Mouse (Mus musculus): ENCODE results near the gene Pygb. TPM values are rescaled to one million over a fixed set of nuclear protein-coding genes. Genes with fewer than 3 reads are reported as not detected.

Gene Pygb
- polyA plus RNA-seq, 1 experiment: 45.4 TPM

DNA sequence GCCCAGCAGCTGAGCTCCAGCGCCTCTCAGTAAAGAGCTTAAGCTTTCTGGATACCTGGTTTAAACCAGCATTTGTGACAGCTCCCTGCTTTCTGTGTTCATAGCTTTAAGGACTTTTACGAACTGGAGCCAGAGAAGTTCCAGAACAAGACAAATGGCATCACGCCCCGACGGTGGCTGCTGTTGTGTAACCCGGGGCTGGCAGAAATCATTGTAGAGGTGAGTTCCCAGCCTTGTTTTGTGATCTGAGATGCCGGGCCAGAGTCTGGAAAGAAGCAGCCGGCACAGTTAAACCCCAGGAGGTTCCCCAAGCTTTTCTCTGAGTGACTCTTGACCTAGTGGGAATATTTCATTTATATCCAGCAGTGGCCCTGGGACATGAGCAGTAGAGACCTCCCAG is 32.2 kb downstream of the Pygb start:
- TF ChIP-seq CTCF (IDR thresholded peaks at IDR 0.05; ENCODE audit: low read depth, low read length) (no peak), EP300 (IDR thresholded peaks at IDR 0.05; ENCODE audit: insufficient read depth, low read depth, low read length) (no peak), POLR2A (IDR thresholded peaks at IDR 0.05; ENCODE audit: insufficient read depth, low read length) (no peak)
- Histone ChIP-seq H3K4me1 (ENCODE audit: control insufficient read depth, insufficient read depth, low read length) (no peaks in the 10 kb centered on the region), H3K9ac (ENCODE audit: low read depth, poor library complexity, severe bottlenecking) (no peak overlapping the region), H3K27me3 (ENCODE audit: control insufficient read depth, insufficient read depth, low read length, poor library complexity, severe bottlenecking) (no peaks in the 10 kb centered on the region), H3K36me3 (ENCODE audit: control insufficient read depth, insufficient read depth, low read length, poor library complexity, severe bottlenecking) (peaks cover 6% of the 10 kb centered on the region; the same call in 1 of the 2 replicates), H3K9me3 (replicated peaks; ENCODE audit: control insufficient read depth, insufficient read depth, low read length, poor library complexity, severe bottlenecking) (no peaks in the 10 kb centered on the region), H3K4me3 (ENCODE audit: low read depth, low read length) (no peak overlapping the region), H3K27ac (ENCODE audit: insufficient read depth, low read length) (no peak overlapping the region)

DNA sequence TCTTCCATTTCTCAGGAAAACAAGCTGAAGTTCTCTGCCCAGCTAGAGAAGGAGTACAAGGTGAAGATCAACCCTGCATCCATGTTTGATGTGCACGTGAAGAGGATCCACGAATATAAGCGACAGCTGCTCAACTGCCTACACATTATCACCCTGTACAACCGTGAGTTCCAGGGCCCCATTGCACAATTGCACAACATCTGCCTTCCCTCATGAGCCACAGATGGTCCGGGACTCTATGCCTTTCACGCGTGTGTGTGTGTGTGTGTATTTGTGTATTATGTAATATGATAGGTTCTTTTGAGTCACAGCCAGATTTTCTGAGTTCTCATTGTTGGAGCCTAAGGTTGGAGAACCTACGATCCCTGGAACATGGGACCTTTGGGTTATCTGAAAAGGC is 34.2 kb downstream of the Pygb start:
- Histone ChIP-seq H3K4me3 (ENCODE audit: low read depth, low read length) (no peak overlapping the region), H3K27ac (ENCODE audit: insufficient read depth, low read length) (no peak overlapping the region), H3K27me3 (ENCODE audit: control insufficient read depth, insufficient read depth, low read length, poor library complexity, severe bottlenecking) (no peaks in the 10 kb centered on the region), H3K9ac (ENCODE audit: low read depth, poor library complexity, severe bottlenecking) (no peak overlapping the region), H3K4me1 (ENCODE audit: control insufficient read depth, insufficient read depth, low read length) (no peaks in the 10 kb centered on the region), H3K36me3 (ENCODE audit: control insufficient read depth, insufficient read depth, low read length, poor library complexity, severe bottlenecking) (peaks cover 10% of the 10 kb centered on the region; the same call in 1 of the 2 replicates), H3K9me3 (replicated peaks; ENCODE audit: control insufficient read depth, insufficient read depth, low read length, poor library complexity, severe bottlenecking) (no peaks in the 10 kb centered on the region)
- TF ChIP-seq CTCF (IDR thresholded peaks at IDR 0.05; ENCODE audit: low read depth, low read length) (no peak), EP300 (IDR thresholded peaks at IDR 0.05; ENCODE audit: insufficient read depth, low read depth, low read length) (no peak), POLR2A (IDR thresholded peaks at IDR 0.05; ENCODE audit: insufficient read depth, low read length) (no peak)

DNA sequence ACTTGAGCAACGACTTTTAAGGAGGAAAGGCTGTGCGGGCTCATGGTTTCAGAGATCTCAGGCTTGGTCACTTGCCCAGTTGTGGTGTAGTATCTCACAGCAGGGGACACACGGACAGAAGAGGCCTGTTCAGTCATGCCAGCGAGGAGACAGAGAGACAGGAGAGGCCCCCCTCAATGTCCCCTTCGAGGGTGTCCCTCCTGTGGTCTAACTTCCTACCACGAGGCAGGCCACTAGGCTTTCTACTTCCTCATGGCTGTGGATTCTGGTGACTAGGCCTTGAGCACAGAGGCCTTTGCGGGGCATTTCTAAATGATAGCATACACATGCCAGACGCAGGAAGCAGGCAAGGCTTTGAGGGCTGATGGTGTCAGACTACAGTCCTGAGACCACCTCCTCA is 36.5 kb downstream of the Pygb start:
- Histone ChIP-seq H3K27me3 (ENCODE audit: control insufficient read depth, insufficient read depth, low read length, poor library complexity, severe bottlenecking) (no peaks in the 10 kb centered on the region), H3K36me3 (ENCODE audit: control insufficient read depth, insufficient read depth, low read length, poor library complexity, severe bottlenecking) (peaks cover 10% of the 10 kb centered on the region; the same call in 1 of the 2 replicates), H3K4me3 (ENCODE audit: low read depth, low read length) (no peak overlapping the region), H3K9me3 (replicated peaks; ENCODE audit: control insufficient read depth, insufficient read depth, low read length, poor library complexity, severe bottlenecking) (no peaks in the 10 kb centered on the region), H3K4me1 (ENCODE audit: control insufficient read depth, insufficient read depth, low read length) (no peaks in the 10 kb centered on the region), H3K27ac (ENCODE audit: insufficient read depth, low read length) (no peak overlapping the region), H3K9ac (ENCODE audit: low read depth, poor library complexity, severe bottlenecking) (no peak overlapping the region)
- no peak for TF ChIP-seq POLR2A (IDR thresholded peaks at IDR 0.05; ENCODE audit: insufficient read depth, low read length)

DNA sequence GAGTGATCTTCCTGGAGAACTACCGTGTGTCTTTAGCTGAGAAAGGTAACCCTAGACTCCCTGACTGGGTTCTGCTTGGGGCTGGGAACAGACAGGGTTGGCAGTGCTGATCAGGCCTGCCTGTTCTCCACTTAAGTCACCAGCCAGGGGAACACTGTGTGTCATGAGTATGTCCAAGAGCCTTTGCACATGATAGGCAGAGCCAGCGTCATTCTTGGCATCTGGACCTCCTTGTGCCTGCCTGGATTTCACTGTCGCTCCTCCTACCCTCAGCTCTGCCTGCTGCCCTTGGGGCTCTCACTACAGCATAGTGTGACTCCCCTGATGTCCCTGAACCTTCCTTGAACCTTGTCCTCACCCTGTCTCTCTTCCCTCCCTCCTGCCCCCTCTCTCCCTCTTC is 39.9 kb downstream of the Pygb start:
- Histone ChIP-seq H3K27ac (ENCODE audit: insufficient read depth, low read length) (no peak overlapping the region), H3K4me1 (ENCODE audit: control insufficient read depth, insufficient read depth, low read length) (no peaks in the 10 kb centered on the region), H3K36me3 (ENCODE audit: control insufficient read depth, insufficient read depth, low read length, poor library complexity, severe bottlenecking) (peaks cover 10% of the 10 kb centered on the region), H3K4me3 (ENCODE audit: low read depth, low read length) (no peak overlapping the region), H3K9me3 (replicated peaks; ENCODE audit: control insufficient read depth, insufficient read depth, low read length, poor library complexity, severe bottlenecking) (no peaks in the 10 kb centered on the region), H3K9ac (ENCODE audit: low read depth, poor library complexity, severe bottlenecking) (no peak overlapping the region), H3K27me3 (ENCODE audit: control insufficient read depth, insufficient read depth, low read length, poor library complexity, severe bottlenecking) (no peaks in the 10 kb centered on the region)
- TF ChIP-seq POLR2A (IDR thresholded peaks at IDR 0.05; ENCODE audit: insufficient read depth, low read length) (no peak), EP300 (IDR thresholded peaks at IDR 0.05; ENCODE audit: insufficient read depth, low read depth, low read length) (no peak), CTCF (IDR thresholded peaks at IDR 0.05; ENCODE audit: low read depth, low read length) (no peak)

DNA sequence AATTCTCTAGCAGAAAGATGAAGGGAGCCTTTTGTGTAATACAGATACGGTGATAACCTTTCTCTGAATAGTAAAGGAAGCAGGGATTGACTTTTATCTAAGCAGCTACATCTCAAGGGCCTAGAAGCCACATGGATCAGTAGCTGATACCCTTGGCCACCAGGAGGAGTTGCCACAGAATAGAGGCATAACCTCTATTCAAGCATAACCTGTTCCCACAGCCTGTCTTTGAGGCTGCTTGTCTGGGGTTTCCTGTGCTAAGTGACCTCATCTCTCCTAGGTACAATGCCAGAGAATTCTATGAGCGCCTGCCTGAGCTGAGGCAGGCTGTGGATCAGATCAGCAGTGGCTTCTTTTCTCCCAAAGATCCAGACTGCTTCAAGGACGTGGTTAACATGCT is 41.6 kb downstream of the Pygb start:
- no peaks in the 10 kb centered on the region for H3K27me3 ChIP-seq (ENCODE audit: control insufficient read depth, insufficient read depth, low read length, poor library complexity, severe bottlenecking)
- H3K4me1 ChIP-seq (ENCODE audit: control insufficient read depth, insufficient read depth, low read length): no peaks in the 10 kb centered on the region
- H3K27ac ChIP-seq (ENCODE audit: insufficient read depth, low read length): no peak overlapping the region
- no peak overlapping the region for H3K9ac ChIP-seq (ENCODE audit: low read depth, poor library complexity, severe bottlenecking)
- H3K9me3 ChIP-seq (replicated peaks; ENCODE audit: control insufficient read depth, insufficient read depth, low read length, poor library complexity, severe bottlenecking): no peaks in the 10 kb centered on the region
- H3K4me3 ChIP-seq (ENCODE audit: low read depth, low read length): no peak overlapping the region
- H3K36me3 ChIP-seq (ENCODE audit: control insufficient read depth, insufficient read depth, low read length, poor library complexity, severe bottlenecking): peaks cover 10% of the 10 kb centered on the region
- TF ChIP-seq CTCF (IDR thresholded peaks at IDR 0.05; ENCODE audit: low read depth, low read length) (no peak), EP300 (IDR thresholded peaks at IDR 0.05; ENCODE audit: insufficient read depth, low read depth, low read length) (no peak), POLR2A (IDR thresholded peaks at IDR 0.05; ENCODE audit: insufficient read depth, low read length) (no peak)

GRCm38 (mm10) chr2:150828654-150829053 is 42.1 kb downstream of the Pygb start:
- Histone ChIP-seq H3K4me1 (ENCODE audit: control insufficient read depth, insufficient read depth, low read length) (no peaks in the 10 kb centered on the region), H3K4me3 (ENCODE audit: low read depth, low read length) (no peak overlapping the region)

More at GRCm38 (mm10) chr2:150828654-150829053, 42.1 kb downstream of the Pygb start:
- TF ChIP-seq CTCF (IDR thresholded peaks at IDR 0.05; ENCODE audit: low read depth, low read length) (peak; percentile 26), EP300 (IDR thresholded peaks at IDR 0.05; ENCODE audit: insufficient read depth, low read depth, low read length) (no peak)
- Histone ChIP-seq H3K36me3 (ENCODE audit: control insufficient read depth, insufficient read depth, low read length, poor library complexity, severe bottlenecking) (peaks cover 10% of the 10 kb centered on the region), H3K9ac (ENCODE audit: low read depth, poor library complexity, severe bottlenecking) (no peak overlapping the region), H3K9me3 (replicated peaks; ENCODE audit: control insufficient read depth, insufficient read depth, low read length, poor library complexity, severe bottlenecking) (no peaks in the 10 kb centered on the region), H3K27ac (ENCODE audit: insufficient read depth, low read length) (no peak overlapping the region), H3K27me3 (ENCODE audit: control insufficient read depth, insufficient read depth, low read length, poor library complexity, severe bottlenecking) (no peaks in the 10 kb centered on the region)

Data from ES-Bruce4 (cell line).